Mouse (Mus musculus) thymus, adult 2 months (tissue): ENCODE measurements around the gene B3galnt2.

ENCODE experiments used
- CTCF ChIP-seq: fragments of 200-500 bp; IDR thresholded peaks from 2 replicates; pipeline ENCODE4 v1.5.1; 2012; ENCODE audit warnings: mild to moderate bottlenecking, control low read depth, low read length, moderate library complexity, borderline replicate concordance; ENCODE audit not compliant: control insufficient read depth, poor library complexity, insufficient read depth; ENCODE audit errors: extremely low read depth
- POLR2A ChIP-seq: fragments of 200-500 bp; IDR thresholded peaks from 2 replicates; pipeline ENCODE4 v1.6.1; 2012; ENCODE audit warnings: mild to moderate bottlenecking, low read length, control low read depth, moderate library complexity; ENCODE audit not compliant: control insufficient read depth, poor library complexity, insufficient read depth; ENCODE audit errors: extremely low read depth

DNA sequence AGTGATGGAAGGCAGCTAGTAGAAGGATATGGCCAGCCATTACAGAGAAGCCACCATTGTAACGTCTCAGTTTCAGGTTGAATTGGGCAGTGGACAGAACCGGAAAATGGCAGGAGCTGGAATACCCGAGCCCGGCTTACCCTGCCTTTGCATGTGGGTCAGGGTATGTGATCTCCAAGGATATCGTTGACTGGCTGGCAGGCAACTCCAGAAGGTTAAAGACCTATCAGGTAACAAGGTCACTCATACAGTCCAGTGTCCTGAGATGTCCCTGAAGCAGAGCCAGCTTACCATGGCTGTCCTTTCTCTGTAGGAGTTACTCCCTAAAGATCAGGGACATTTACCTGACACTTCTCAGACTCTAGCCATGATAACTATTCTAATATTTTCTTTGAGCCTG, 40.8 kb downstream of the B3galnt2 start:
- TF ChIP-seq POLR2A (no peak), CTCF (no peak)
